Mouse (Mus musculus): Measurements from ENCODE around the gene Znhit6.

Gene Znhit6

DNA sequence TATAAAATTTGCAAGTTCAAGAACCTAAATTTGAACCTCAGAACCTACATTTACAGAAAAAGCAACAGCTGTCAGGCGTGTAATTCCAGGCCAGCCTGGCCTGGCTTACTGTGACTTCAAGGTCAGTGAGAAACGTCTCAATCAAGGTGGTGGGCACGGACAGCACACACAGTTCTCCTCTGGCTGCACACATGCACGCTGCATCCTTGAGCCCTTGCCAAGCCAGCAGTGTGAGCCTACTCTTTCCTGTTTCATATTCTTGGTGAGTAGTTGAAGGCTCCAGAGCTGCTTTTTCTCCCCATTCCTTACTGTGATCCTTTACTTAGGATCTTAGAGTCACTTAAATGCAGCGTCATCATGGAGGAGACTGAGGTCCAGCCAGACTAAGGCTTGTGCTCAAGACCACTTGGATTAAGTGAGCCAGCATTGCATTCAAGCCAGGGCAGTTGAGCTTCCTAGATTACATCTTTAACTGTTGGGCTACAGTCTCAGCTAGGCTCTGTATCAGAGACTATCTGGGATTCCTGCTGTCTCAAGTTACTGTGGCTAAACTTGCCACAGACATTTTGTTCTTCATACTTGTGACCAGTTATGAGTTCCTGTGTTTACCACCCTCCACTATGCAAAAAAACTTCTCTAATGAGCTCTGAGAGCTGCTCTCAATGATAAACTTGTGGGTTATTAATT lies 29.6 kb downstream of the Znhit6 start:
- DNase-seq (ENCODE audit: low spot score in 2 of 2): no peak

DNA sequence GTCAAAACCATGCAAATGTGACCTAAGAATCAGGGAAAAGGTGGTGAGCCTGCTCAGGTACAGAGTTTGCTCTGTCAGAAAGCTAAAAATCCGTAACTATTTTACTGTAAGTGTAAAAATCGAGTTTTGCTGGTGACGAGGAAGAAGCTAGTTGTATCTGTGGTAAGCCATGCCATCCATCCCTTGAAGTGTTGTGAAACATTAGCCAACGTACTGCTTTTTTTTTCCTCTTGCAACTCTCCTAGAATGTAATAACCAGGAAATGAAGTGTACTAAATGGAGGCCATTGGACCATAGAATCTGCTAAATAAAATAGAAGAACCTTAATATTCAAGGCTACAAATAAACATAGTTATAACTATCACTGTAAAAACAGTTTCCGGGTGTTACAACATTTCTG lies 32.3 kb downstream of the Znhit6 start:
- DNase-seq (ENCODE audit: low spot score in 2 of 2): no peak

DNA sequence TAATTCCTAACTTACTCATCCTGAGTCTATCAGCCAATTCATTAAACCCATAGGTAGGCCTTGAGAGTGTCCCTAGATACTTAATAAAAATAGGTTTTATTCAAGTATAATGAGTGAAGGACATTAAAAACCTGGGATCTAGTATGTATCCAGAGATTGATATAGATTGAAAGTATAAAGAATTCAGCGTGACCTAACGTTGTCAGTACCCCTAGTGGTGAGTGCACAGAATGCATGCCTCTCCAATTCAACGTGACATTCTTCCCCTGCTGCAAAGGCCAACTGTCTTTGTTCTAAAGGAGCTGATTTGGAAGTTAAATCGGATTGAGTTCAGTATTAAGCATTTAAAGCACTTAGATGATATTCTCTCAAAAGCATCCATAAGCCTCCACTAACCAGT lies 36.7 kb downstream of the Znhit6 start:
- DNase-seq (ENCODE audit: low spot score in 2 of 2): no peak

DNA sequence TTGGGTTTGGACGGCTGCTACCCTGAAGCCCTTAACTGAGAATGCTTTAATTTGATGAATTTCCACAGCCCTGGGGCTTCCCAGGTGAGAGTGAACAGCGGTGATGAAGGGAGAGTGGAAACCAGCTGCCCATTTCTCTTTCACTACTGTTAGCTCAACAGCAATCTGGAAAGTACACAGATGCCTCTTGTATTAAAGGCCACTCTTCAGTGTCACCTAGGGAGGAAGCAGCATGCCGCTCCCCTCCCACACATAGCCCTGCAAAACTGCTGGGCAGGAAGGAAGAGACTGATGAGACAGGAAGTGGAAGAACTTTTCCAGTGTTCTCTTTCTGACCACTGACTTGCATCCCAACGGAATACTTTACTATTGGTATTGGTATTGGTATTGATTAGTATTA lies 37.2 kb downstream of the Znhit6 start:
- no peak for DNase-seq (ENCODE audit: low spot score in 2 of 2)

DNA sequence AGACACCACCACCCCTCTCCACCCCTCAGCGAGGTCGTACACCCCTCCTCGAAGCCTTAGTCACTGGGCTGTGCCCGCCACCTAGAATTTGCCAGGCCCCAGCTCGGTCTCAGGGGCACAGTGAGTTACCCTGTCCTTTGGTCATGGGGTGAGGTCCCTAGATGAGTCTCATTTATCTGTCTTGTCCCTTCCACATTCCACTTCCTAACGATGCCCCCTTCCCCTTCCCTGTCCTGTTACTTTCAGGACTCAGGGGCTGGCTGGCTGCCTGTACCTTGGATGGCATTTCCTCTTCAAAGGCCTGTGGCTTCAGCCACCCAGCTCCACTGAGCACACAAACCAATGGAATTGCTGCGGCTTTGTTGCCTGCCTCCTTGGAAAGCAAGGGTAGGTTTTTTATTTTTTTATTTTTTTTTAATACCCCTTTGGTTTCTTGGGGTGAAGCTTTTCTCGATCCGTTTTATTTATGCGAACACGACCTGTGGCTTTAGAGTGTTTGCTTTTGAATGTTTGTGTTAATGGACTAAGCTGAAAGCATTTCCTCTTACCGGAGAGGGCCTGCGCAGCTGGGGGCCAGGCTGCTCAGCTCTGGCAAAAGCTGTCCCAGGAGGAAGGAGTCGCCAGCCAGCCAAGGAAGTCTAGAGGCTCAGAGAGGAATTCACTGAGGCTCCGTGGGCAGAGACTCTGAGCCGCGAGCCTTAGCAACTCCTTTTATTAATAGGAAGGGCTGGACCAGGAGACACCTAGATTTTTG lies 38.5 kb downstream of the Znhit6 start:
- DNase-seq (ENCODE audit: low spot score in 2 of 2): no peak

- DNase-seq (ENCODE audit: low spot score in 2 of 2): no peak
These were observed 42.3 kb downstream of the Znhit6 start for GRCm38 (mm10) chr3:145618299-145618698.

DNA sequence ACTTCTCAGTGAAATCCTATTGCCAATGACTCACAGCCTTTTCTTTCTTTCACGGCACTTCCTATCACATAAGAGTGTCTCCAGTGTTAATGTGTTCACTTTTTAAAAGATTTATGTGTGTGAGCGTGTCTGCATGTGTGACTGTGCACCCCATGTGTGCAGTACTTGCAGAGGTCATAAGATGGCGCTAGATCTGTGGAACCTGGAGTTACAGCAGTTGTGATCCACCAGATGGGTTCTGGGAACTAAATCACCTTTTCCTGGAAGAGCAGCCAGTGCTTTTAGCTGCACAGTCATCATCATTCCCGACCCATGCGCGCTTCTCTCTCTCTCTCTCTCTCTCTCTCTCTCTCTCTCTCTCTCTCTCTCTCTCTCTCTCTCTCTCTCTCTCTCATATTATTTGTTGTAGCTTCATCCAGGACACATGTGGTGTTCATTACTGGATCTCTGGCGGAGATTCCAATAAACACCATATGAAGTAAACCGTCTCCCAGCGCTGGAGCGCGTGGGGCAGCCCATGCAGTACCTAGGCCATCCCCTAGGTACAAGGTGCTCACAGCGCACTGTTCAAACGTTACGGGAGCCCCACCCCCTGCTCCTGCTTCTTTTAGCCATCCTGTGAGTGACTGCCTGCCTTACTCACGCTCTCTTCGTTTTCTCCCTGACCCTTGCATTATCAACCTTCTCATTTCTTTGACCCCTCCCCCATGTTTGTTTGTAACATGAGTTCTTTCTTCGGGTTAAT lies 43.8 kb downstream of the Znhit6 start:
- DNase-seq (ENCODE audit: low spot score in 2 of 2): no peak

DNA sequence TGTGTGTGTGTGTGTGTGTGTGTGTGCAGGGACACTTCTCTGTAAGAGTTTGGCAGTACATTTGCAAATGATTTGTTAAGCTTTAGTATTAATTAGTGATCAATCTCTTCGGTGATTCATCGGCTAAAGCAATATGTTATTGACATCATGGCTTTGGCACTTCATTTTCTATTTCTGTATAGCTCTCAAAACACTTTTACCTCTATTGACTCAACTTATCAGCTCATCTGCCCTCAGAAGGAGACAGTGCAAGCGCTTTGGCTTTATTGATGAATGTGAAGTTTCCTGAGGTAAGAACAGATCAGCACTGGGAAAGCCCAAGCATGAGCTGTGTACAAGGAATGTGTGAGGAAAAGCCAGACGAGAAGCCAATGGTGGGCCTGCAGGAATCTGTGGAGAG lies 45.2 kb downstream of the Znhit6 start:
- DNase-seq (ENCODE audit: low spot score in 2 of 2): no peak

DNA sequence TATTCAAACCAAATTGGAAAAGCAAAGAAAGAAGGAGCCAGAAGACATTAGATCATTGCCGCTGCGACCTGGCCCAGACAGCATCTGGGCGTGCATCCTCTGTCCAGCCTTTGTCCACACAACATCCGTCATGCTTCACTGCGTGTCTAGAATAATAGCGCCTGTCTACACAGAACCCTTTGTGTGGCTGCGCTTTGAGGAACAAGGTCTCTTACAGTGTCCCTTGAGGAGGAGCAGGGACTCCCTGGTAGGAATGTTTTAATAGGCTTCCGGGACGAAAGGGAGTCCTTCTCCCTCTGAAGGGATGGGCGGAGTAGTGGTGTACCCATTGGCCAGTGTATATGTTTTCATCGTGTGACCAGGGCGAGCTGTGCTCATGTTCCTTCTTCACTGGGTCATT lies 47.0 kb downstream of the Znhit6 start:
- DNase-seq (ENCODE audit: low spot score in 2 of 2): no peak

DNA sequence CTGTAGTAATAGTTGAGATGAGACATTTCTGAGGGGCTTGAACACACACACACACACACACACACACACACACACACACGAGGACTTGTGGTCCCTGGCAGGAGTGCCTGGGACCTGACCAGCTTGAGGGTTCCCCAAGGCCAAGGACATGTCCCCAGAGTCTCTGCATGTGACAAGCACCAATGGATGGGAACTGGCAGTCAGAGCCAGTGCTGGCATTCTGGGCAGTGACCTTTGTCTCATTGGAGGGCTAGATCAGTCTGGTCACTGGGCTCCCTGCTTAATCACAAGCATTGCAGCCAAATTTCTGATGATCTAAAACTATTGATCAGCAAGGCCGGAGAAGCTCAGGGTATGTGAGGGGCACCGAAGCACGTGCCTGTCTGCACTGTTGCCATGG lies 48.8 kb downstream of the Znhit6 start:
- no peak for DNase-seq (ENCODE audit: low spot score in 2 of 2)

DNA sequence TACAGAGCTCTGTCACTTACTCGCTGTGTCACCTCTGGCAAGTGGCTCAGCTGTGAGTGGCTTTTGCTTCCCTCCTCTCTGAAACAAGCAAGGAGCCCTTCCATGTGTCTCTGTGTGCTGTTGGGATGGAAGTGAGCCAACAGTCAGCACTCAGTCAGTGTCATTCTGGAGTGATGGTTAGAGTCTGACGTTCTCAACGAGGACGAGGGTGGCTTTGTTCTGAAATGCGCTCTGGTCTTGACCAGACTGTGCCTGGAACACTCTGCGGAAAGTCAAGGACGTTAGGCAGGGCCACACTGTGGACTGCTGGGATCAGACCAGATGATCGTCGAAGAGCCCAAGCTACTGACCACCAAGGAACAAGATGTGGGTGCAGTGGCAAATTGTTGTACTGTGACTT lies 49.5 kb downstream of the Znhit6 start:
- DNase-seq (ENCODE audit: low spot score in 2 of 2): no peak

DNA sequence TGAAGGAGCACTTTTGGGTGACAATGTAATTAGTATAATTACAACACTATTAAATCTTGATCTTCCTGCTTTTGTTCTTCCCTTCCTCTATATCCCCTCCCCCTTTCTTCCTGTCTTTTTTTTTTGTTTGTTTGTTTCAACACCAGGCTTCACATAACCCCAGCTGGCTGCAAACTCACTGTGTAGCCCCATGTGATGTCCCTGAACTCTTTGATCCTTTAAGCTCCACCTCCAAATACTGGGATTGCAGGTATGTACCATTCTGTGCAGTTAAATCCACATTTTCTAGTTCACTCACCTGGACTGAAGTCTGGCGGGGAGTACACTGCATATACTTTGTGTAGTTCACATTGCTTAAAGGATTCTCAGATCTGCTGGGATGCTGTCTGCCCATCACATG lies 50.1 kb downstream of the Znhit6 start:
- DNase-seq (ENCODE audit: low spot score in 2 of 2): no peak

- no peak for DNase-seq (ENCODE audit: low spot score in 2 of 2)
These were observed 51.8 kb downstream of the Znhit6 start for GRCm38 (mm10) chr3:145627830-145628229.

DNA sequence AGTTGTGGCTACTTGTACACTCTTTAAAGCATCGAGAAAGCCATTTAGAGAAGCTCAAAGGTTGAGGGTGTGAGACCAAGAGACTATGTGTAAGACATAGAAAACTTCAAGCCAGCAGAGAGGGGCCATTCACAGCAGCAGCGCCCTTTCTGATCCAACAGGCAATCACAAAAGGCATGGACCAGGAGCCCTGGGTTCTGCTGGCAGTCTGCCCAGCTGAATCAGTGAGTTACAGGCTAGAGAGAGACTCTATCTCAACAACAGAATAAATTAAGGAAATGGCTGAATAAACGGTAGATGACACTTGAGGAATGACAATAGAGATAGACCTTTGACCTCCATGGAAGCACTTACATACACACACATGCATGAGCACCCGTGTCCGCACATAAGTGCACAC lies 52.6 kb downstream of the Znhit6 start:
- DNase-seq (ENCODE audit: low spot score in 2 of 2): no peak

GRCm38 (mm10) chr3:145632888-145633287 lies 56.9 kb downstream of the Znhit6 start:
- DNase-seq (ENCODE audit: low spot score in 2 of 2): no peak

- no peak for DNase-seq (ENCODE audit: low spot score in 2 of 2)
These were observed 58.2 kb downstream of the Znhit6 start for GRCm38 (mm10) chr3:145634002-145634710.

GRCm38 (mm10) chr3:145640170-145640569 lies 64.2 kb downstream of the Znhit6 start:
- no peak for DNase-seq (ENCODE audit: low spot score in 2 of 2)

GRCm38 (mm10) chr3:145640583-145640982 lies 64.6 kb downstream of the Znhit6 start:
- no peak for DNase-seq (ENCODE audit: low spot score in 2 of 2)

GRCm38 (mm10) chr3:145641036-145641685 lies 65.2 kb downstream of the Znhit6 start:
- DNase-seq (ENCODE audit: low spot score in 2 of 2): no peak

DNA sequence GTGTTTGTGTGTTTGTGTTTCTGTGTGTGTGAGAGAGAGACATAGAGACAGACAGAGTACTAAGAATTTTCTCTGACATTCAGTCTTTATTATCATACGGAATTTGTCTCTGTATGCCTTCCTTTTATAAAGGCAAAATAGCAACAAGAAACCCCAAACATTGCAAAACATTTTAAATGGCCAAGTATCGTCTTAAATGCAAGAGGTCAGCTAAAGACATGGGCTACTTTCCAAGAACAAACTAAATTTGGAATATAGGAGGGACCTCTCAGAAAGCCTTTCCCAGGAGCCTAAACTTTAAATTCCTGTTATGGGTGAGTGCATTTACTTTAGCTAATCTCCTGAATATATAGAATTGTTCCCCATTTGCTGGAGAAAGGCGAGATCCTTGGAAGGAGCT lies 65.9 kb downstream of the Znhit6 start:
- no peak for DNase-seq (ENCODE audit: low spot score in 2 of 2)

- no peak for DNase-seq (ENCODE audit: low spot score in 2 of 2)
These were observed 66.9 kb downstream of the Znhit6 start for GRCm38 (mm10) chr3:145642861-145643260.

DNA sequence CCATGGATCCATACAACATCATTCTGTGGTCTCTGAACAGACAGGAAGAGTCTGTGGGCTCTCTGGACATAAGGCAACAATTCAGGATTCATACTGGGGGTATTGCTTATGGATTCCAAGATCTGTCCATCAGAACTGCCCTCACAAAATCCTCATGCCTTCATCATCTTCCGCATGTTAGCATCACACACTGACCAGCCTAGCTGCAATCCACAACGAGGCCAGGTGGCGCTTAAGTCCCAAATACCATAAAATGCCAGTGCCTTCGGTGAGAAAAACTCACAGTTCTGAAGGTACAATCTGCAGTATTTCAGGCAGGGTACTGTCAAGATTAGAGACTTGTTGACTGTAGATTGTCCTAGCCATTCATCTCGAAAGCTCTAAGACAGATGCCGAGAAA lies 69.5 kb downstream of the Znhit6 start:
- DNase-seq (ENCODE audit: low spot score in 2 of 2): no peak
